Mouse (Mus musculus): ENCODE data around the gene Irf3. TPM values are rescaled to one million over a fixed set of nuclear protein-coding genes. Genes with fewer than 3 reads are reported as not detected.

Irf3 gene
- 73.6 and 76.0 TPM in 2 replicates for polyA plus RNA-seq (2015; fragmentation: Nextera tagmentation; extraction: Ambion mirVana)

DNA sequence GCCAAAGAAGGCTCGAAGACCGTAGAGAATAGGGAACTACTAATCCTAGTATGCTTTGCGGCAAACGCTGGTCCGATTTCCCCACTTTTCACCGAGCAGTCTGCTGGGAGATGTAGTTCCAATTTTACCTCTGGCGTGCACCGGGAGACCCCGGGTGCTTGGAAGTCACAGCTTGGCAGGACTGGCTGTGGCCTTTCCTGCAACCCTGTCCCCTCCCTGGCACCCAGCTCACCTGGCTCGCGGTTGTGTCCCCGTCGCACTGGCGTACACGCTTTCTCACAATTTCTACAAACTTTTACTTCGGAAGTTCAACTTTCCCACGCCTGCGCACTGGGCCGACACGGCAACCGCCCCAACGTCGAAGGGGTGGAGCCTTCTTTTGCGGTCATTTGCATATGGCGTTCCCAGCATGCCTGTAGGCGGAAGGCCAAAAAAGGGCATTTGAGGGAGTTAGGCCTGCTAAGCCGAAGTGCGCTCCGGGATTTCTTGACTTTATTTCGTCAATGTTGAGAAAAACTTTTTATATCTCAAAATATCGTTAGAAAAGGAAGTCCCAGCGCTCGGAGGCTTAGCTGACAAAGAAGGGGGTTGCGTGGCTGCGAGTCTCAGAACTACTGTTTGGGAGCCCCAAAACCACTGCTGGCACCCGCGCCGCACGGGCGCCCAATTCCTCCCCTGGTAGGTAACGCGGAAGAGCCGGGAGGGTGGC is at the start of gene Irf3:
Irf3 (plus strand) TSS at position 418 of the 709 bp plus-strand sequence.
- peaks cover 29% of the 10 kb centered on the region for H3K36me3 ChIP-seq (ENCODE audit: insufficient read depth, low read length)
- H3K9me3 ChIP-seq (replicated peaks; ENCODE audit: low read length), result no peaks in the 10 kb centered on the region
- peaks cover 15% of the 10 kb centered on the region for H3K4me1 ChIP-seq (replicated peaks; ENCODE audit: insufficient read depth, low read length)
- DNase-seq (ENCODE audit: low spot score), result peak; percentile 99
- under 1% methylated on average over 43 of the region's 43 CpGs for WGBS
- H3K4me3 ChIP-seq (replicated peaks; ENCODE audit: low read depth, low read length), result peak within 1 kb of the TSS; percentile 68
- peak within 1 kb of the TSS; percentile 90 for H3K27ac ChIP-seq
- H3K4me2 ChIP-seq (ENCODE audit: low read length), result peak within 1 kb of the TSS; percentile 87
- no peaks in the 10 kb centered on the region for H3K27me3 ChIP-seq (ENCODE audit: insufficient read depth, low read length)
- H3K9ac ChIP-seq (ENCODE audit: low read depth, low read length), result peak within 1 kb of the TSS; percentile 77
- no peak for TF ChIP-seq CTCF (IDR thresholded peaks at IDR 0.05; ENCODE audit: low read depth)
- peak; percentile 89 for ATAC-seq (replicated peaks; ENCODE audit: low FRiP score, low read depth)

DNA sequence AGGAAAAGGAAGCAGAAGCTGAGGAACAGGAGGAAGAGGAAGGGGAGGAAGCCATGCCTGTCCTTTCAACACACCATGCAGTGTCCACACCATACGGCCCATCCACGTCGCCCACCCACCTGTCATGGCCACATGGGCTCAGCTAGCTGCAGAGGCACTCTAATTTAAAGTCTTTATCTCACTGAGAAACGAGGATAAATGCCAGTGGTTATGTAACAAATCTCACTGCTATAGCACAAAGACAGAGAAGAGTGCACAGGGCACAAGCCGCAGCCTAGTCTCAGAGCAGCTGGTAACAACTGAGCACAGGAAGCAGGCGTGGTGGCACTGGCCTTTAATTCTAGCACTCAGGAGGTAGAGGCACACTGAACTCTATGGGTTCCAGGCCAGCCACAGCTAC is 47.5 kb upstream of the Irf3 start:
- Histone ChIP-seq H3K27ac (no peak overlapping the region), H3K9me3 (replicated peaks; ENCODE audit: low read length) (no peaks in the 10 kb centered on the region), H3K27me3 (ENCODE audit: insufficient read depth, low read length) (no peaks in the 10 kb centered on the region), H3K9ac (ENCODE audit: low read depth, low read length) (no peak overlapping the region), H3K36me3 (ENCODE audit: insufficient read depth, low read length) (no peaks in the 10 kb centered on the region), H3K4me3 (replicated peaks; ENCODE audit: low read depth, low read length) (no peak overlapping the region), H3K4me2 (ENCODE audit: low read length) (no peak overlapping the region), H3K4me1 (replicated peaks; ENCODE audit: insufficient read depth, low read length) (0 out of 2 replicates have a peak, but pooled peaks cover 3% of the 10 kb centered on the region)
- no peak for ATAC-seq (replicated peaks; ENCODE audit: low FRiP score, low read depth)
- TF ChIP-seq CTCF (IDR thresholded peaks at IDR 0.05; ENCODE audit: low read depth), result no peak
- 71% methylated on average over 6 of the region's 6 CpGs for WGBS
- no peak for DNase-seq (ENCODE audit: low spot score)

DNA sequence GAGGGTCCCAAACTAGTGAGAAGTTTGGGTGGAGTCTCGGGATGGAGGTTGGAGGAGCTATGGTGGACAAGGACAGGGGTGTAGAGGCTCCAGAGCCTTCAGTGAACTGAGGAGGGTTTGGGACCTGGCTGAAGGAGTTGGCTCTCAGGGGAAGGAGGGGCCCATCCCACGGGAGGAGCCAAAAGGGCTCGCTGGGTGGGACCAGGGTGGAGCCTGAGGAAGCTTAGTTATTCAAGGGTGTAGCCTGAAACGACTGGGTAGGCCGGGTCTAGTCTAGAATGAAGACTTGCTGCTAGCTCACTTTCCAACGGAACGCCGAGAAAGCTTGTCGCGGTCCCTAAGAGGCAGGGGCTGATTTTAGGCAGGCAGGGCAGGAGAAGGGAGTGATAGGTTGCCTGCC is 45.5 kb upstream of the Irf3 start:
- H3K4me2 ChIP-seq (ENCODE audit: low read length), result peak overlapping the region; percentile 96
- H3K4me1 ChIP-seq (replicated peaks; ENCODE audit: insufficient read depth, low read length), result 0 out of 2 replicates have a peak, but pooled peaks cover 3% of the 10 kb centered on the region
- no peaks in the 10 kb centered on the region for H3K9me3 ChIP-seq (replicated peaks; ENCODE audit: low read length)
- peak overlapping the region; percentile 84 for H3K27ac ChIP-seq
- WGBS, result under 1% methylated on average over 10 of the region's 10 CpGs
- peak; percentile 81 for ATAC-seq (replicated peaks; ENCODE audit: low FRiP score, low read depth)
- peak overlapping the region; percentile 52 for H3K4me3 ChIP-seq (replicated peaks; ENCODE audit: low read depth, low read length)
- H3K36me3 ChIP-seq (ENCODE audit: insufficient read depth, low read length), result no peaks in the 10 kb centered on the region
- H3K27me3 ChIP-seq (ENCODE audit: insufficient read depth, low read length), result no peaks in the 10 kb centered on the region
- peak overlapping the region; percentile 59 for H3K9ac ChIP-seq (ENCODE audit: low read depth, low read length)
- no peak for TF ChIP-seq CTCF (IDR thresholded peaks at IDR 0.05; ENCODE audit: low read depth)
- DNase-seq (ENCODE audit: low spot score), result peak; percentile 92

DNA sequence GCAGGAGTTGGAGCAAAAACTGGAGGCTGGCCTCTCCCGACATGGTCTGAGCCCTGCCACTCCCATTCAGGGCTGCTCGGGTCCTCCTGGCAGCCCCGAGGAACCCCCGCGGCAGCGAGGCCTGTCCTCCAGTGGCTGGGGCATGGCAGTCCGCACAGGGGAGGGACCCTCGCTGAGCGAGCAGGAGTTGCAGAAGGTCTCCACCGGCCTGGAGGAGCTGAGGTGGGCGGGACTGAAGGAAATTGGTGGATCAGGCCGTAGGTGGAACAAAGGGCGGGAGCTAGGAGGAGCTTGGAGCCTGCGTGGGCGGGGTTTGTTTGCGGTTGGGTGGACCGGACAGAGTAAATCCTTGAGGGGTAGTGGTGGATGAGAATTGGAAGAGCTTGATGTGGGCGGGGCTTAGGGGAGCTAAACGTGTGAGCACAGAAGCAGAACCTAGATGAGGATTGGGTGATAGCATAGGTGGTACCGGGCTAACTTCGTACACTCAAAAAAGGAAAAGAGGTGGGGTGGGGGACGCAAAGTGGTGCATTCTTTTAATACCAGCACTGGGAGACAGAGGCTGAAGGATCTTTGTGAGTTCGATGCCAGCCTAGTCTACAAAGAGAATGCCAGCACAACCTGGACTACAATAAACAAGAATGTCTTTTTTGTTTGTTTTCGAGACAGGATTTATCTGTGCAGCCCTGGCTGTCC is 44.7 kb upstream of the Irf3 start:
- Histone ChIP-seq H3K27me3 (ENCODE audit: insufficient read depth, low read length) (no peaks in the 10 kb centered on the region), H3K4me2 (ENCODE audit: low read length) (peak overlapping the region; percentile 96), H3K27ac (peak overlapping the region; percentile 84), H3K9me3 (replicated peaks; ENCODE audit: low read length) (no peaks in the 10 kb centered on the region), H3K9ac (ENCODE audit: low read depth, low read length) (peak overlapping the region; percentile 59), H3K36me3 (ENCODE audit: insufficient read depth, low read length) (no peaks in the 10 kb centered on the region), H3K4me1 (replicated peaks; ENCODE audit: insufficient read depth, low read length) (0 out of 2 replicates have a peak, but pooled peaks cover 3% of the 10 kb centered on the region), H3K4me3 (replicated peaks; ENCODE audit: low read depth, low read length) (peak overlapping the region; percentile 52)
- DNase-seq (ENCODE audit: low spot score), result peak; percentile 99
- ATAC-seq (replicated peaks; ENCODE audit: low FRiP score, low read depth), result peak; percentile 91
- 6% methylated on average over 24 of the region's 24 CpGs for WGBS
- no peak for TF ChIP-seq CTCF (IDR thresholded peaks at IDR 0.05; ENCODE audit: low read depth)

DNA sequence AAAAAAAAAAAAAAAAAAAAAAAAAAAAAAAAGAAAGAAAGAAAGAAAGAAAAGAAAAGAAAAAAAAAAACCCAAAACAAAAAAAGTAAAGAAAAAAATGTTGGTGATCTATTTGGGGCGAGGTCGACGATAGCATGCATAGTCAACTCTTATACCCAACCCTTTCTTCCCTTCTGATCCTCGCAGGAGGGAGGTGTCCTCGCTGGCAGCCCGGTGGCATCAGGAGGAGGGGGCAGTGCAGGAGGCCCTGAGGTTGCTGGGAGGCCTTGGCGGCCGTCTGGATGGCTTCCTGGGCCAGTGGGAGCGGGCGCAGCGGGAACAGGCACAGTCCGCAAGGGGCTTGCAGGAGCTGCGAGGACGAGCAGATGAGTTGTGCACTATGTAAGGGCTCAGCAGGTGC is 43.9 kb upstream of the Irf3 start:
- DNase-seq (ENCODE audit: low spot score), result no peak
- 62% methylated on average over 14 of the region's 14 CpGs for WGBS
- H3K27me3 ChIP-seq (ENCODE audit: insufficient read depth, low read length), result no peaks in the 10 kb centered on the region

DNA sequence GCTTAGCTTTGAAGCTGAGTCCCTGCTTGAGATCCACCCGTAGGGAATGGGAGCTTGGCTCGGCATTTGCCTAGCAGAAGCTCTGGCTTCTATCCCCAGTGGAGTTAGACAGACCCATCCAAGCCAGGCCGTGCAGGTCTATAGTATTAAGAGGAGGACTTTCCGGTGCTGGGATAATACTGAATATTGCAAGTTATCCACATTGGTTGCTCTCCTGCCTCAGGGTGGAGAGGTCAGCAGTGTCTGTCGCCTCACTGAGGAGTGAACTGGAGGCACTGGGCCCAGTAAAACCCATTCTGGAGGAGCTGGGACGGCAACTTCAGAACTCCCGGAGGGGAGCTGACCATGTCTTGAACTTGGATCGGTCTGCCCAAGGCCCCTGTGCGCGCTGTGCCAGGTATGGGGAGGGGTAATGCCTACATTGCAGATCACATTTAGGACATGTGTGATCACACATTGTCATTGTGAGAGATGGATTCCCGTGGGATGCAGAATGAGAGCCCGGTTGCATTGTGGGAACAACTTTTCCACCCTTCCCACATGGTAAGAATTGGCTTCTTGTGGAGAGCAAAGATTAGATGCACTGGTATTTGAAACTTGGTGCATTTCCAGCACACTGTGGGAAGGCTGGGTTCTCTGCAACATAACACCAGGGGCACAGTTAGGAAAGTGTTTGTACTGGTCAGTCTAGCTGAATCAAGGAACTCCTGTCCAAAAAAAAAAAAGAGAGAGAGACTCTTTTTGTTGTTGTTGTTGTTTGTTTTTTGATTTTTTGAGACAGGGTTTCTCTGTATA is 43.2 kb upstream of the Irf3 start:
- Histone ChIP-seq H3K4me3 (replicated peaks; ENCODE audit: low read depth, low read length) (no peak overlapping the region), H3K9ac (ENCODE audit: low read depth, low read length) (no peak overlapping the region), H3K27me3 (ENCODE audit: insufficient read depth, low read length) (no peaks in the 10 kb centered on the region), H3K4me1 (replicated peaks; ENCODE audit: insufficient read depth, low read length) (0 out of 2 replicates have a peak, but pooled peaks cover 3% of the 10 kb centered on the region), H3K36me3 (ENCODE audit: insufficient read depth, low read length) (no peaks in the 10 kb centered on the region), H3K4me2 (ENCODE audit: low read length) (no peak overlapping the region), H3K27ac (no peak overlapping the region), H3K9me3 (replicated peaks; ENCODE audit: low read length) (no peaks in the 10 kb centered on the region)
- 84% methylated on average over 12 of the region's 12 CpGs for WGBS
- DNase-seq (ENCODE audit: low spot score) (no peak), ATAC-seq (replicated peaks; ENCODE audit: low FRiP score, low read depth) (no peak)
- TF ChIP-seq CTCF (IDR thresholded peaks at IDR 0.05; ENCODE audit: low read depth), result no peak

More for the DNA sequence above, 43.9 kb upstream of the Irf3 start:
- 0 out of 2 replicates have a peak, but pooled peaks cover 3% of the 10 kb centered on the region for H3K4me1 ChIP-seq (replicated peaks; ENCODE audit: insufficient read depth, low read length)
- H3K4me3 ChIP-seq (replicated peaks; ENCODE audit: low read depth, low read length), result no peak overlapping the region
- H3K4me2 ChIP-seq (ENCODE audit: low read length), result no peak overlapping the region
- H3K36me3 ChIP-seq (ENCODE audit: insufficient read depth, low read length), result no peaks in the 10 kb centered on the region
- H3K27ac ChIP-seq, result no peak overlapping the region
- ATAC-seq (replicated peaks; ENCODE audit: low FRiP score, low read depth), result no peak
- no peak overlapping the region for H3K9ac ChIP-seq (ENCODE audit: low read depth, low read length)
- TF ChIP-seq CTCF (IDR thresholded peaks at IDR 0.05; ENCODE audit: low read depth), result no peak
- H3K9me3 ChIP-seq (replicated peaks; ENCODE audit: low read length), result no peaks in the 10 kb centered on the region

All from kidney, postnatal 0 days (tissue).